Mouse (Mus musculus) small intestine, adult 10 weeks (tissue): Measurements from ENCODE around the gene Gm5168. TPM values are rescaled to one million over a fixed set of nuclear protein-coding genes. Genes with fewer than 3 reads are reported as not detected.

Experiments
- polyA plus RNA-seq: library from polyadenylated mRNA; stranded (reverse); fragments of 350-450 nt; fragmentation: Illumina TruSeq; extraction: RNeasy Lipid Tissue Mini Kit (QIAGEN cat#74804); gene quantifications from one replicate; pipeline ENCODE4 v1.2.3, GENCODE M21; 2014; ENCODE audit warnings: low replicate concordance

The Gm5168 gene
- not detected for polyA plus RNA-seq

GRCm38 (mm10) chrX:26050941-26051340, at the start of gene Gm5168:
Gm5168 (minus strand) TSS chrX:26051041.

Other genes starting within 250 kb of the Gm5168 start
- gene Gm2012, start 180.3 kb upstream of the Gm5168 start, polyA plus RNA-seq, result not detected